Mouse (Mus musculus): Measurements from ENCODE around the gene Eif2s3y. TPM values are rescaled to one million over a fixed set of nuclear protein-coding genes. Genes with fewer than 3 reads are reported as not detected.

The Eif2s3y gene
- 10 to 100 TPM in 1 of 2 experiments, not detected in 1; 87.8 TPM for total RNA-seq (2023)

GRCm38 (mm10) chrY:1009882-1010751 lies at the start of gene Eif2s3y:
Gene Eif2s3y, plus strand, starts transcription at chrY:1010543.

Other genes with a start within 250 kb of the Eif2s3y start
- gene Zfy1, start 213.1 kb upstream of the Eif2s3y start, total RNA-seq (2023) = not detected
- gene Uba1y, start 191.9 kb upstream of the Eif2s3y start, total RNA-seq (2023) = not detected
- gene Kdm5d, start 112.8 kb upstream of the Eif2s3y start, total RNA-seq (2023) = 10 to 100 TPM in 1 of 2 experiments, not detected in 1; 22.8 TPM
- 10 to 100 TPM in 1 of 2 experiments, not detected in 1; 26.6 TPM for gene Uty, start 235.2 kb downstream of the Eif2s3y start, total RNA-seq (2023)